Mouse (Mus musculus) heart, adult 2 months (tissue): ENCODE results near the gene Gm13696. TPM values are rescaled to one million over a fixed set of nuclear protein-coding genes. Genes with fewer than 3 reads are reported as not detected.
"Not testable (repeated sequence)": the region's sequence is repeated elsewhere in the genome, so short reads cannot be mapped to it uniquely, and the experiment has no call there.

ENCODE experiments used
- DNase-seq, 2 experiments: peaks; one replicate each; pipeline ENCODE4 v3.0.0; 2021
- H3K27ac ChIP-seq: fragments of 200-600 bp; 2 replicates; pipeline ENCODE4 v1.8.1; 2022
- H3K27me3 ChIP-seq: fragments of 200-500 bp; 2 replicates; pipeline ENCODE4 v1.6.1; 2012; ENCODE audit warnings: mild to moderate bottlenecking, low read length, inconsistent platforms, mixed read lengths; ENCODE audit not compliant: control insufficient read depth, insufficient read depth
- H3K36me3 ChIP-seq: fragments of 200-500 bp; 2 replicates; pipeline ENCODE4 v1.6.1; 2012; ENCODE audit warnings: low read length, inconsistent platforms; ENCODE audit not compliant: control insufficient read depth, insufficient read depth
- H3K4me1 ChIP-seq: fragments of 200-500 bp; 2 replicates; pipeline ENCODE4 v1.6.1; 2011; ENCODE audit warnings: low read length; ENCODE audit not compliant: control insufficient read depth, insufficient read depth
- H3K4me3 ChIP-seq: fragments of 200-600 bp; 2 replicates; pipeline ENCODE4 v1.8.1; 2022
- H3K79me2 ChIP-seq: fragments of 200-500 bp; replicated peaks from 2 replicates; pipeline ENCODE4 v1.6.1; 2012; ENCODE audit warnings: mild to moderate bottlenecking, inconsistent platforms, low read length, moderate library complexity, mixed read lengths; ENCODE audit not compliant: control insufficient read depth, insufficient read depth
- H3K9ac ChIP-seq: fragments of 200-500 bp; 2 replicates; pipeline ENCODE4 v1.6.1; 2012; ENCODE audit warnings: low read depth, mild to moderate bottlenecking, control low read depth, inconsistent platforms, low read length, mixed read lengths
- CTCF ChIP-seq: fragments of 200-600 bp; IDR thresholded peaks from 2 replicates; pipeline ENCODE4 v1.8.1; 2022; ENCODE audit warnings: antibody characterized with exemption, mild to moderate bottlenecking, moderate library complexity
- EP300 ChIP-seq: fragments of 200-500 bp; IDR thresholded peaks from 2 replicates; pipeline ENCODE4 v1.6.1; 2011; ENCODE audit warnings: low read depth, low read length, control low read depth; ENCODE audit not compliant: insufficient read depth
- POLR2A ChIP-seq: fragments of 200-500 bp; IDR thresholded peaks from 2 replicates; pipeline ENCODE4 v1.6.1; 2011; ENCODE audit warnings: mild to moderate bottlenecking, low read depth, low read length, control low read depth; ENCODE audit not compliant: insufficient read depth
- WGBS: fragments of 180-500 bp; shearing (Covaris S2); methylation state at CpG from one replicate; pipeline ENCODE4 v1.1.7; 2018; 5-methylcytosine and 5-hydroxymethylcytosine counted together
- intact Hi-C: fragments of 180-260 bp; cut with DNase I; formaldehyde crosslinking; loops from one replicate; pipeline ENCODE4 v1.15.1; 2025
- polyA plus RNA-seq: library from polyadenylated mRNA; depleted of rRNA; stranded (reverse); fragments of >200 nt; gene quantifications from 2 replicates; pipeline ENCODE4 v1.2.3, GENCODE M21; 2012
- total RNA-seq, 2 experiments: library from RNA; stranded (reverse); gene quantifications; 2 replicates each; pipeline ENCODE4 v1.2.3; 2021

Gene Gm13696
- total and polyA plus RNA-seq, 3 experiments, result 0.70 to 0.76 TPM; not detected in 1

- H3K4me3 ChIP-seq, H3K27ac ChIP-seq, H3K9ac ChIP-seq, DNase-seq, H3K27me3 ChIP-seq, H3K36me3 ChIP-seq, intact Hi-C loops, H3K4me1 ChIP-seq, H3K79me2 ChIP-seq: not testable (repeated sequence)
- no CpG with 5 or more reads among the region's 6 CpGs for WGBS
These were observed 11.5 kb downstream of the Gm13696 start, which contains the start of gene Gm13697 for GRCm38 (mm10) chr2:83984443-83984842. Gene Gm13697, plus strand, starts transcription at chr2:83984743.

- intact Hi-C loops, H3K27ac ChIP-seq, H3K4me1 ChIP-seq, H3K9ac ChIP-seq, H3K36me3 ChIP-seq, H3K4me3 ChIP-seq, H3K27me3 ChIP-seq, H3K79me2 ChIP-seq, DNase-seq: not testable (repeated sequence)
- no CpG with 5 or more reads among the region's 6 CpGs for WGBS
These were observed 17.3 kb downstream of the Gm13696 start, which contains the start of gene Gm13691 for GRCm38 (mm10) chr2:83990253-83990652. Gene Gm13691, plus strand, starts transcription at chr2:83990553.

GRCm38 (mm10) chr2:83993639-83994255, 20.8 kb downstream of the Gm13696 start:
- Histone ChIP-seq H3K27ac (peak overlapping the region; percentile 3; the same call in 1 of the 2 replicates), H3K4me3 (peak overlapping the region; percentile 25)
- intact Hi-C loops, H3K9ac ChIP-seq, H3K27me3 ChIP-seq, H3K79me2 ChIP-seq, H3K4me1 ChIP-seq, H3K36me3 ChIP-seq: not testable (repeated sequence)
- DNase-seq, result peak in 1 of 2 experiments; percentile 23
- 21% methylated on average over 8 of the region's 9 CpGs for WGBS

GRCm38 (mm10) chr2:83994526-83994925, 21.6 kb downstream of the Gm13696 start:
- 93% methylated on average over 2 of the region's 3 CpGs for WGBS
- DNase-seq, intact Hi-C loops, H3K36me3 ChIP-seq, H3K4me3 ChIP-seq, H3K79me2 ChIP-seq, H3K4me1 ChIP-seq, H3K27ac ChIP-seq, H3K9ac ChIP-seq, H3K27me3 ChIP-seq: not testable (repeated sequence)

- no peak for DNase-seq
- no peak overlapping the region for H3K9ac ChIP-seq
These were observed 36.0 kb downstream of the Gm13696 start for GRCm38 (mm10) chr2:84008913-84009312.

GRCm38 (mm10) chr2:84009818-84010217, 36.9 kb downstream of the Gm13696 start:
- Histone ChIP-seq H3K4me3 (no peak overlapping the region), H3K27ac (no peak overlapping the region), H3K4me1 (peaks cover 4% of the 10 kb centered on the region), H3K27me3 (no peaks in the 10 kb centered on the region), H3K36me3 (no peaks in the 10 kb centered on the region; the same call in 1 of the 2 replicates), H3K79me2 (no peaks in the 10 kb centered on the region), H3K9ac (no peak overlapping the region)
- intact Hi-C loops, result no loop called here
- 33% methylated on average over 3 of the region's 3 CpGs for WGBS
- no peak for TF ChIP-seq POLR2A
- no peak for TF ChIP-seq EP300
- no peak for TF ChIP-seq CTCF
- no peak for DNase-seq

More at GRCm38 (mm10) chr2:84008913-84009312, 36.0 kb downstream of the Gm13696 start:
- intact Hi-C loops, result no loop called here
- Histone ChIP-seq H3K36me3 (no peaks in the 10 kb centered on the region; the same call in 1 of the 2 replicates), H3K79me2 (no peaks in the 10 kb centered on the region), H3K27ac (no peak overlapping the region), H3K4me3 (no peak overlapping the region), H3K4me1 (peaks cover 4% of the 10 kb centered on the region), H3K27me3 (no peaks in the 10 kb centered on the region)
- 35% methylated on average over 1 of the region's 1 CpGs for WGBS
- TF ChIP-seq POLR2A (no peak), CTCF (no peak), EP300 (no peak)

- Histone ChIP-seq H3K4me1 (peaks cover 2% of the 10 kb centered on the region), H3K27me3 (no peaks in the 10 kb centered on the region), H3K27ac (no peak overlapping the region), H3K36me3 (no peaks in the 10 kb centered on the region), H3K79me2 (no peaks in the 10 kb centered on the region), H3K9ac (no peak overlapping the region), H3K4me3 (no peak overlapping the region)
- 61% methylated on average over 6 of the region's 6 CpGs for WGBS
- TF ChIP-seq POLR2A (no peak), CTCF (no peak), EP300 (no peak)
- no peak for DNase-seq
- intact Hi-C loops, result no loop called here
These were observed 41.6 kb downstream of the Gm13696 start for GRCm38 (mm10) chr2:84014572-84014971.

GRCm38 (mm10) chr2:84016291-84016690, 43.4 kb downstream of the Gm13696 start:
- WGBS, result 80% methylated on average over 5 of the region's 5 CpGs
- H3K79me2 ChIP-seq, H3K4me3 ChIP-seq, H3K36me3 ChIP-seq, H3K27ac ChIP-seq, DNase-seq, intact Hi-C loops, H3K9ac ChIP-seq, H3K27me3 ChIP-seq, H3K4me1 ChIP-seq: not testable (repeated sequence)
